Mouse (Mus musculus): ENCODE measurements around the gene Vangl2.

DNA sequence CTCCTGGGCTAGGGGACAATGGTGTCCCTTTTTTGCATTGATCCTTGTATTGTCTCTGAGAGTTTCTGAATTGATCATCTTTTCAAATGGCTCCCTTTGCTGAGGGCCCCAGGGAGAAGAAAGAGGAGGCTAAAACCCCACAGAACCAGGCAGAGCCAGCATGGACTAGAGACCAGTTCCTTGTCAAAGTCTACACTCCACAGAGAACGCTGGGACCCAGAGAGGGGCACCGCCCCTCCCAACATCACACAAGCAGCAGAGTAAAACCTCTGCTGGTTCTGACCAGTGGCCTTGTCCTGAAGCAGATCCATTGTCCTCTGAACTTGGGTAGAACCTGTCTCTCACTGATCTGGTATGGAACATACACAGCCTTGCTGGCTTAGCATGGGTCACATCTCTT lies 33.9 kb upstream of the Vangl2 start:
- no peak for TF ChIP-seq CTCF (IDR thresholded peaks at IDR 0.05; ENCODE audit: low read depth)
- no peak for TF ChIP-seq EP300 (IDR thresholded peaks at IDR 0.05; ENCODE audit: low read depth)
